Mouse (Mus musculus) kidney, embryonic 16.5 days (tissue): Measurements from ENCODE around the gene Mesd. TPM values are rescaled to one million over a fixed set of nuclear protein-coding genes. Genes with fewer than 3 reads are reported as not detected.

Experiments used
- ATAC-seq: fragments of 200-750 bp; cut with Nextera tagmentation; 2 replicates; pipeline ENCODE4 v1.8.0; 2017; ENCODE audit warnings: moderate TSS enrichment; ENCODE audit not compliant: low FRiP score, low TSS enrichment
- H3K27ac ChIP-seq: fragments of 300-500 bp; sonication (generic); 2 replicates; pipeline ENCODE4 v1.5.1; 2014; ENCODE audit warnings: low read length
- H3K27me3 ChIP-seq: fragments of 300-500 bp; sonication (generic); 2 replicates; pipeline ENCODE4 v1.6.1; 2014; ENCODE audit warnings: low read length, control low read depth, mixed read lengths; ENCODE audit not compliant: insufficient read depth
- H3K36me3 ChIP-seq: fragments of 300-500 bp; sonication (generic); 2 replicates; pipeline ENCODE4 v1.6.1; 2014; ENCODE audit warnings: low read length, control low read depth, mixed read lengths; ENCODE audit not compliant: insufficient read depth
- H3K4me1 ChIP-seq: fragments of 300-500 bp; sonication (generic); 2 replicates; pipeline ENCODE4 v1.6.1; 2014; ENCODE audit warnings: low read length, control low read depth, mixed read lengths; ENCODE audit not compliant: insufficient read depth
- H3K4me2 ChIP-seq: fragments of 300-500 bp; sonication (generic); replicated peaks from 2 replicates; pipeline ENCODE4 v1.6.1; 2014; ENCODE audit warnings: low read depth, low read length
- H3K4me3 ChIP-seq: fragments of 300-500 bp; sonication (generic); 2 replicates; pipeline ENCODE4 v1.5.1; 2014; ENCODE audit warnings: mild to moderate bottlenecking, low read length
- H3K9ac ChIP-seq: fragments of 300-500 bp; sonication (generic); replicated peaks from 2 replicates; pipeline ENCODE4 v1.6.1; 2014; ENCODE audit warnings: low read length
- H3K9me3 ChIP-seq: fragments of 300-500 bp; sonication (generic); 2 replicates; pipeline ENCODE4 v1.6.1; 2016; ENCODE audit warnings: low read length, control low read depth
- WGBS: fragments of 180-500 bp; shearing (Covaris S2); extraction: QIAGEN DNeasy Blood & Tissue Kit; methylation state at CpG from one replicate; pipeline ENCODE4 v1.1.7; 2014; 5-methylcytosine and 5-hydroxymethylcytosine counted together
- polyA plus RNA-seq: library from polyadenylated mRNA; unstranded; fragments of >200 nt; fragmentation: Nextera tagmentation; extraction: Ambion mirVana; gene quantifications from 2 replicates; pipeline ENCODE4 v1.2.1, GENCODE M21; 2015

Gene Mesd
- polyA plus RNA-seq, 1 experiment from 2014 or later, result 113 TPM

GRCm38 (mm10) chr7:83891433-83892332 lies 7.4 kb downstream of the Mesd start:
- H3K4me2 ChIP-seq, result peak overlapping the region; percentile 88
- peak overlapping the region; percentile 85 for H3K9ac ChIP-seq
- H3K4me1 ChIP-seq, result peaks cover 18% of the 10 kb centered on the region
- H3K4me3 ChIP-seq, result peak overlapping the region; percentile 83
- H3K9me3 ChIP-seq, result no peaks in the 10 kb centered on the region
- no peaks in the 10 kb centered on the region for H3K27me3 ChIP-seq
- 2% methylated on average over 44 of the region's 44 CpGs for whole genome bisulfite sequencing
- H3K27ac ChIP-seq, result peak overlapping the region; percentile 92
- peaks cover 13% of the 10 kb centered on the region for H3K36me3 ChIP-seq
- ATAC-seq, result peak; percentile 99

GRCm38 (mm10) chr7:83892333-83892669 lies 8.0 kb downstream of the Mesd start:
- peak overlapping the region; percentile 83 for H3K4me3 ChIP-seq
- WGBS, result 0% methylated on average over 19 of the region's 21 CpGs
- H3K36me3 ChIP-seq, result peaks cover 15% of the 10 kb centered on the region
- H3K4me2 ChIP-seq, result peak overlapping the region; percentile 88
- H3K9ac ChIP-seq, result peak overlapping the region; percentile 85
- H3K4me1 ChIP-seq, result peaks cover 18% of the 10 kb centered on the region
- no peak; the same call in 1 of the 2 replicates for ATAC-seq
- H3K9me3 ChIP-seq, result no peaks in the 10 kb centered on the region
- no peaks in the 10 kb centered on the region for H3K27me3 ChIP-seq
- peak overlapping the region; percentile 92 for H3K27ac ChIP-seq

GRCm38 (mm10) chr7:83894348-83894747 lies 10.1 kb downstream of the Mesd start:
- ATAC-seq, result no peak
- Histone ChIP-seq H3K27me3 (no peaks in the 10 kb centered on the region), H3K4me2 (no peak overlapping the region), H3K36me3 (peaks cover 36% of the 10 kb centered on the region), H3K9me3 (no peaks in the 10 kb centered on the region), H3K4me1 (peaks cover 18% of the 10 kb centered on the region), H3K4me3 (no peak overlapping the region), H3K9ac (no peak overlapping the region), H3K27ac (no peak overlapping the region)
- 86% methylated on average over 1 of the region's 1 CpGs for WGBS

- no peak overlapping the region for H3K4me2 ChIP-seq
- peaks cover 18% of the 10 kb centered on the region for H3K4me1 ChIP-seq
- H3K27me3 ChIP-seq, result no peaks in the 10 kb centered on the region
- H3K9ac ChIP-seq, result no peak overlapping the region
- no peak overlapping the region for H3K27ac ChIP-seq
- H3K36me3 ChIP-seq, result peaks cover 44% of the 10 kb centered on the region
- no peaks in the 10 kb centered on the region for H3K9me3 ChIP-seq
- no peak overlapping the region for H3K4me3 ChIP-seq
- no peak for ATAC-seq
- WGBS, result 93% methylated on average over 5 of the region's 5 CpGs
These were observed 11.9 kb downstream of the Mesd start for GRCm38 (mm10) chr7:83896077-83896740.

GRCm38 (mm10) chr7:83898267-83898666 lies 14.0 kb downstream of the Mesd start:
- 94% methylated on average over 11 of the region's 11 CpGs for WGBS
- peaks cover 44% of the 10 kb centered on the region for H3K36me3 ChIP-seq
- no peak overlapping the region for H3K27ac ChIP-seq
- H3K9me3 ChIP-seq, result no peaks in the 10 kb centered on the region
- no peak overlapping the region for H3K9ac ChIP-seq
- H3K27me3 ChIP-seq, result no peaks in the 10 kb centered on the region
- H3K4me1 ChIP-seq, result peaks cover 12% of the 10 kb centered on the region
- no peak overlapping the region for H3K4me2 ChIP-seq
- ATAC-seq, result no peak
- no peak overlapping the region for H3K4me3 ChIP-seq

- 80% methylated on average over 3 of the region's 3 CpGs for WGBS
- Histone ChIP-seq H3K4me1 (no peaks in the 10 kb centered on the region), H3K36me3 (peaks cover 39% of the 10 kb centered on the region), H3K4me2 (no peak overlapping the region), H3K27me3 (no peaks in the 10 kb centered on the region), H3K9me3 (no peaks in the 10 kb centered on the region), H3K9ac (no peak overlapping the region), H3K4me3 (no peak overlapping the region), H3K27ac (no peak overlapping the region)
- ATAC-seq, result no peak
These were observed 16.3 kb downstream of the Mesd start for GRCm38 (mm10) chr7:83900519-83900918.

- Histone ChIP-seq H3K36me3 (peaks cover 33% of the 10 kb centered on the region), H3K9me3 (peaks cover 3% of the 10 kb centered on the region; the same call in 1 of the 2 replicates), H3K4me3 (no peak overlapping the region), H3K4me2 (no peak overlapping the region), H3K27me3 (no peaks in the 10 kb centered on the region), H3K4me1 (no peaks in the 10 kb centered on the region), H3K9ac (no peak overlapping the region), H3K27ac (no peak overlapping the region)
- WGBS, result 67% methylated on average over 4 of the region's 4 CpGs
- no peak for ATAC-seq
These were observed 17.2 kb downstream of the Mesd start for GRCm38 (mm10) chr7:83901425-83901824.

- Histone ChIP-seq H3K9ac (no peak overlapping the region), H3K36me3 (peaks cover 26% of the 10 kb centered on the region), H3K4me2 (no peak overlapping the region), H3K4me3 (no peak overlapping the region), H3K27me3 (no peaks in the 10 kb centered on the region), H3K4me1 (no peaks in the 10 kb centered on the region), H3K9me3 (peaks cover 3% of the 10 kb centered on the region; the same call in 1 of the 2 replicates), H3K27ac (no peak overlapping the region)
- 78% methylated on average over 5 of the region's 5 CpGs for WGBS
- ATAC-seq, result no peak
These were observed 18.3 kb downstream of the Mesd start for GRCm38 (mm10) chr7:83902296-83903145.

- no peak overlapping the region for H3K27ac ChIP-seq
- WGBS, result 76% methylated on average over 3 of the region's 3 CpGs
- H3K9me3 ChIP-seq, result peaks cover 3% of the 10 kb centered on the region; the same call in 1 of the 2 replicates
- no peak overlapping the region for H3K9ac ChIP-seq
- H3K36me3 ChIP-seq, result peaks cover 3% of the 10 kb centered on the region; the same call in 1 of the 2 replicates
- no peaks in the 10 kb centered on the region for H3K27me3 ChIP-seq
- no peak overlapping the region for H3K4me2 ChIP-seq
- H3K4me3 ChIP-seq, result no peak overlapping the region
- no peaks in the 10 kb centered on the region for H3K4me1 ChIP-seq
- ATAC-seq, result no peak
These were observed 20.6 kb downstream of the Mesd start for GRCm38 (mm10) chr7:83904831-83905230.
